Mouse (Mus musculus): Measurements from ENCODE around the gene Brd3os. TPM values are rescaled to one million over a fixed set of nuclear protein-coding genes. Genes with fewer than 3 reads are reported as not detected.

The Brd3os gene
- total RNA-seq, 2 experiments from 2014 or later = 1.0 TPM

GRCm38 (mm10) chr2:27460651-27461050 lies 18.5 kb downstream of the Brd3os start:
- no peak for DNase-seq
- intact Hi-C loops (cut with DNase I) = no loop called here

- DNase-seq = no peak
- intact Hi-C loops (cut with DNase I) = no loop called here
Measured at GRCm38 (mm10) chr2:27461881-27462660, 19.9 kb downstream of the Brd3os start.

GRCm38 (mm10) chr2:27462901-27463300 lies 20.8 kb downstream of the Brd3os start:
- no peak for DNase-seq
- intact Hi-C loops (cut with DNase I) = no loop called here

GRCm38 (mm10) chr2:27469292-27469990 lies 27.3 kb downstream of the Brd3os start:
- intact Hi-C loops (cut with DNase I) = no loop called here

GRCm38 (mm10) chr2:27469991-27470355 lies 27.8 kb downstream of the Brd3os start:
- DNase-seq = peak in 1 of 2 experiments; percentile 15
- intact Hi-C loops (cut with DNase I) = no loop called here

More at GRCm38 (mm10) chr2:27469292-27469990, 27.3 kb downstream of the Brd3os start:
- DNase-seq = no peak

DNA sequence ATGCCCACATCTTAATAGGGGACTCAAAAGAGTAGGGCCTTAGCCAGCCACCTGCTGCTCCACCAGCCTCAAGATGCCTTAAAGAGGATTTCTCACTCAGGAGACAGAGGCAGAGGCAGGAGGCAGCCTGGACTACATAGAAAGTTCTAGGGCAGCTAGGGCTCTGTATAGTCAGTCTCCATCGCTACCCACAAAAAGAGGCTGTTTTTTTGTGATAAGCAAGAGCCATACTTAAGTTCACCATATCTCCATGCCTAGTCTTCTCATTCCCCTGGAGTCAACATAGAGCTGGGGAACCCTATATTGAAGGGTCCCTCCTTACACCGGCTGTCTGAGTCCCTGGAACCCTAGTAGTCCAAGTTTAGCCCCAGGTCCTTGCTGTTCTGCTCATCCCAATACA lies 28.4 kb downstream of the Brd3os start:
- DNase-seq = no peak
- intact Hi-C loops (cut with DNase I) = no loop called here

- peak; percentile 30 to 34 for DNase-seq
- intact Hi-C loops (cut with DNase I) = no loop called here
Measured at GRCm38 (mm10) chr2:27471170-27471584, 29.1 kb downstream of the Brd3os start.

GRCm38 (mm10) chr2:27473061-27473765 lies 31.1 kb downstream of the Brd3os start:
- DNase-seq = no peak
- intact Hi-C loops (cut with DNase I) = no loop called here

- DNase-seq = no peak
- intact Hi-C loops (cut with DNase I) = loop anchor here (2.0 kb wide), 1 partner anchor 41 kb away; the partner anchor contains the start of gene Wdr5
Measured at GRCm38 (mm10) chr2:27473911-27474310, 31.8 kb downstream of the Brd3os start.

GRCm38 (mm10) chr2:27474621-27475484 lies 32.7 kb downstream of the Brd3os start:
- intact Hi-C loops (cut with DNase I) = loop anchor here (2.0 kb wide), 1 partner anchor 40 kb away; the partner anchor contains the start of gene Wdr5
- peak; percentile 40 to 44 for DNase-seq

GRCm38 (mm10) chr2:27475495-27476302 lies 33.6 kb downstream of the Brd3os start:
- DNase-seq = peak; percentile 82 to 88
- intact Hi-C loops (cut with DNase I) = loop anchor here (2.0 kb wide), 1 partner anchor 39 kb away; the partner anchor contains the start of gene Wdr5

GRCm38 (mm10) chr2:27476303-27477192 lies 34.4 kb downstream of the Brd3os start:
- DNase-seq = peak in 1 of 2 experiments; percentile 12
- intact Hi-C loops (cut with DNase I) = no loop called here

GRCm38 (mm10) chr2:27479821-27480220 lies 37.7 kb downstream of the Brd3os start:
- intact Hi-C loops (cut with DNase I) = no loop called here
- no peak for DNase-seq

- intact Hi-C loops (cut with DNase I) = no loop called here
- DNase-seq = no peak
Measured at GRCm38 (mm10) chr2:27480367-27480766, 38.2 kb downstream of the Brd3os start.

- intact Hi-C loops (cut with DNase I) = no loop called here
- DNase-seq = no peak
Measured at GRCm38 (mm10) chr2:27482265-27482861, 40.2 kb downstream of the Brd3os start.

DNA sequence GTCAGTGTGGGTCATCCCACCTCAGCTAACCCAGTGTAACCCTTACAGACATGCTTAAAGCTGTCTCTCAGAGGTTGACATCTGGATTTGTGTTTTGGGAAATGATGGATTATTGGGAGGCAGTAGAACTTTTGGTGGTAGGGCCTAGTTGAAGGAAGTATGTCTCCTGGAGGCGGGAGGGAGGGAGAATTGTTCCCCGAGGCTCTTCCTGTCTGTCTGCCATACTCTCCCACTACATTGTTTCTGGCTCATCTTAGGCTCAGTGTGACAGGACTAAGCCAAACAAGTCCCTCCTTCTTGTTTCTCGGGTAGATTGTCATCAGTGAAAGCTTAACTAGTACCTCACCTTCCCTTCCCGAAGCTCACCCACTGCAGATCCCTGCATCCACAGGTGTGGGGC lies 44.6 kb downstream of the Brd3os start:
- intact Hi-C loops (cut with DNase I) = no loop called here
- no peak for DNase-seq

GRCm38 (mm10) chr2:27487336-27488049 lies 45.4 kb downstream of the Brd3os start:
- intact Hi-C loops (cut with DNase I) = no loop called here
- no peak for DNase-seq

Data from gastrocnemius, postnatal 36 days (tissue).